Mouse (Mus musculus): ENCODE measurements around the gene Trim67. TPM values are rescaled to one million over a fixed set of nuclear protein-coding genes. Genes with fewer than 3 reads are reported as not detected.
A peak's percentile ranks its signal among the peaks of the same experiment; 100 is the strongest.

Gene Trim67
- polyA plus RNA-seq, 1 experiment from 2014 or later, result 0.23 TPM

DNA sequence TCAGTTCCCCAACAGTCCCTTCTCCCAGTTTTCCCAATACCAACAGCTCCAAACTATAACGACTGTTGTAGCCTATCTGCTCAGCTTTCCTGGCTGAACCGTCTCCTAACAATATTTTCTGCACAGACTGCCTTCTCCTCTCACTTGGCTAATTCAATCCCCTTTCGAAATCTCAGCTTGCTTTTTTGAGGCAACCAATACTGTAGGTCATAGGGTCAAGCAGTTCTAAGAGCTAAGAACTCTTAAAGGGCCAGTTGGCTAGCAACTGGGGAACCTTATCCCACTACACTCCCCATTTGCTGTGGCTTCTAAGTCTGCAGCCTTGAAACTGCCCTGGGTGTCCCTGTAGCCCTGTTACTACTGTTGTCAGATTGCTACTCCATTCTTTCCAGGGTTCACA, 52.2 kb downstream of the Trim67 start:
- Histone ChIP-seq H3K27ac (replicated peaks) (no peak overlapping the region), H3K4me1 (replicated peaks; ENCODE audit: control insufficient read depth, insufficient read depth) (no peaks in the 10 kb centered on the region), H3K9ac (ENCODE audit: low read length) (no peak overlapping the region), H3K27me3 (ENCODE audit: control insufficient read depth, insufficient read depth, low read length) (no peaks in the 10 kb centered on the region), H3K9me3 (ENCODE audit: control insufficient read depth, low read length) (no peaks in the 10 kb centered on the region), H3K36me3 (ENCODE audit: control insufficient read depth, insufficient read depth, low read length) (peaks cover 2% of the 10 kb centered on the region), H3K4me3 (ENCODE audit: low read depth, low read length) (no peak overlapping the region), H3K4me2 (replicated peaks; ENCODE audit: low read depth) (no peak overlapping the region)
- DNase-seq (ENCODE audit: low spot score), result no peak
- WGBS, result 63% methylated on average over 3 of the region's 3 CpGs
- TF ChIP-seq CTCF (IDR thresholded peaks at IDR 0.05; ENCODE audit: low read depth), result no peak
- TF ChIP-seq EP300 (optimal IDR thresholded peaks at IDR 0.05), result no peak
- ATAC-seq (ENCODE audit: low FRiP score, low TSS enrichment), result no peak

DNA sequence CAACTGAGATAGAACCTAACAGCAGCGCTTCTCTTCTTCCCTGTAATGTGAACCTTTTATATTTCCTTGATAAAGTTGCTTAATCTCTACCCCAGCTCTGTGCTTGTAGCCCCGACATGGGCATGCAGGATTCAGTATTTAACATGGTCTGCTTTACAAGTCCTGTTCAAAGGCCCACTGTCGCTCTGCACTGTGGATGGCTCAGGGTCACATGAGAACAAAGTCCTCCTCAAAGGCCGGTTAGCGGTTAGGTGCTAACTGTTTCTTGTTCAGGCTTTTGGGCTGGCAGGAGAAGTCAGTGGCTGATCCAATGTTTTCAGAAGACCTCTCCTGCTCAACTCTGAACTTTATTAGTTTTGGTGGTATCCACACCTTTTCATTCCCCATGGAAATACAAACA, 52.7 kb downstream of the Trim67 start:
- WGBS, result 87% methylated on average over 5 of the region's 5 CpGs
- DNase-seq (ENCODE audit: low spot score) (no peak), ATAC-seq (ENCODE audit: low FRiP score, low TSS enrichment) (no peak)
- H3K9ac ChIP-seq (ENCODE audit: low read length), result no peak overlapping the region
- no peaks in the 10 kb centered on the region for H3K36me3 ChIP-seq (ENCODE audit: control insufficient read depth, insufficient read depth, low read length)
- TF ChIP-seq CTCF (IDR thresholded peaks at IDR 0.05; ENCODE audit: low read depth) (no peak), EP300 (optimal IDR thresholded peaks at IDR 0.05) (no peak)
- H3K27me3 ChIP-seq (ENCODE audit: control insufficient read depth, insufficient read depth, low read length), result no peaks in the 10 kb centered on the region
- no peaks in the 10 kb centered on the region for H3K4me1 ChIP-seq (replicated peaks; ENCODE audit: control insufficient read depth, insufficient read depth)
- H3K4me3 ChIP-seq (ENCODE audit: low read depth, low read length), result no peak overlapping the region
- H3K4me2 ChIP-seq (replicated peaks; ENCODE audit: low read depth), result no peak overlapping the region
- no peaks in the 10 kb centered on the region for H3K9me3 ChIP-seq (ENCODE audit: control insufficient read depth, low read length)
- no peak overlapping the region for H3K27ac ChIP-seq (replicated peaks)

DNA sequence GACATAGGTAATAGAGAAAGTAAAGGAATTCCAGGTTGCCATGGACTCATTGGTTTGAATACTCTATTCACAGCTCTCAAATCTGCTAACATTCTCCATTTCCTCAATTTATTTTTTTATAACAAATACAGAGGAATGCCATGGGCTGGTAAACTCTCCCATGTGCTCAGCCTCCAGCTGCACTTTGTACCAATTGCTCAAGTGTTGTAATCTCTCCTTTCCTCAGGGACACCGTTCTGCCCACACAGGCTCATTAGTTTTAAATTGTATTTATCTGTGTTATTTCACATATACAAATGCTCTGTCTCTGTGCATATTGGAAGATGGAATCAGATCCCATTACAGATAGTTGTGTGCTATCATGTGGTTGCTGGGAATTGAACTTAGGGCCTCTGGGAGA, 60.6 kb downstream of the Trim67 start:
- no peaks in the 10 kb centered on the region for H3K27me3 ChIP-seq (ENCODE audit: control insufficient read depth, insufficient read depth, low read length)
- no peak overlapping the region for H3K9ac ChIP-seq (ENCODE audit: low read length)
- WGBS, result 98% methylated on average over 1 of the region's 1 CpGs
- no peak for TF ChIP-seq CTCF (IDR thresholded peaks at IDR 0.05; ENCODE audit: low read depth)
- no peak for TF ChIP-seq EP300 (optimal IDR thresholded peaks at IDR 0.05)
- no peak overlapping the region for H3K4me3 ChIP-seq (ENCODE audit: low read depth, low read length)
- H3K27ac ChIP-seq (replicated peaks), result no peak overlapping the region
- no peak overlapping the region for H3K4me2 ChIP-seq (replicated peaks; ENCODE audit: low read depth)
- H3K9me3 ChIP-seq (ENCODE audit: control insufficient read depth, low read length), result no peaks in the 10 kb centered on the region
- DNase-seq (ENCODE audit: low spot score) (no peak), ATAC-seq (ENCODE audit: low FRiP score, low TSS enrichment) (no peak)
- H3K36me3 ChIP-seq (ENCODE audit: control insufficient read depth, insufficient read depth, low read length), result peaks cover 9% of the 10 kb centered on the region
- no peaks in the 10 kb centered on the region for H3K4me1 ChIP-seq (replicated peaks; ENCODE audit: control insufficient read depth, insufficient read depth)

DNA sequence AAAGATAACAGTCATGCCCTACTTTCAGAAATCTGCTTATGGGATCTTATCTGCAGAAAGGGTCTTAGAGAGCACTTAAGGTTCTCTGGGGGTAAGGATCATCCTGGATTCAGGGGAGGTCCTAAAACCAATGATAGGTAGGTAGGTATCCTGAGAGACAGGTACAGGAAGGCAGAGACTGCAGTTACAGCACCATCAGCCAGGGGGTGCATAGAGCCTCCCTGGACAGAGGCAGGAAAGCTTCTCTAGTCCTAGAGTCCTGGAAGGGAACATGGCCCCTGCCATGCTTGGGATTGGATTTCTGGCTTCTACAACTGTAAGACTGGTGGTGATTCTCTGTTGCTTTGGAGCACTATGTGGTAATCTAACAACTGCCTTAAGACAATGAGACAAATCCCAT, 66.6 kb downstream of the Trim67 start:
- H3K9me3 ChIP-seq (ENCODE audit: control insufficient read depth, low read length), result no peaks in the 10 kb centered on the region
- H3K9ac ChIP-seq (ENCODE audit: low read length), result no peak overlapping the region
- H3K36me3 ChIP-seq (ENCODE audit: control insufficient read depth, insufficient read depth, low read length), result peaks cover 9% of the 10 kb centered on the region
- H3K4me2 ChIP-seq (replicated peaks; ENCODE audit: low read depth), result no peak overlapping the region
- ATAC-seq (ENCODE audit: low FRiP score, low TSS enrichment), result no peak
- H3K27me3 ChIP-seq (ENCODE audit: control insufficient read depth, insufficient read depth, low read length), result no peaks in the 10 kb centered on the region
- peaks cover 5% of the 10 kb centered on the region for H3K4me1 ChIP-seq (replicated peaks; ENCODE audit: control insufficient read depth, insufficient read depth)
- H3K27ac ChIP-seq (replicated peaks), result no peak overlapping the region
- no peak overlapping the region for H3K4me3 ChIP-seq (ENCODE audit: low read depth, low read length)
- DNase-seq (ENCODE audit: low spot score), result peak; percentile 45
- TF ChIP-seq EP300 (optimal IDR thresholded peaks at IDR 0.05) (no peak), CTCF (IDR thresholded peaks at IDR 0.05; ENCODE audit: low read depth) (peak; percentile 69)

DNA sequence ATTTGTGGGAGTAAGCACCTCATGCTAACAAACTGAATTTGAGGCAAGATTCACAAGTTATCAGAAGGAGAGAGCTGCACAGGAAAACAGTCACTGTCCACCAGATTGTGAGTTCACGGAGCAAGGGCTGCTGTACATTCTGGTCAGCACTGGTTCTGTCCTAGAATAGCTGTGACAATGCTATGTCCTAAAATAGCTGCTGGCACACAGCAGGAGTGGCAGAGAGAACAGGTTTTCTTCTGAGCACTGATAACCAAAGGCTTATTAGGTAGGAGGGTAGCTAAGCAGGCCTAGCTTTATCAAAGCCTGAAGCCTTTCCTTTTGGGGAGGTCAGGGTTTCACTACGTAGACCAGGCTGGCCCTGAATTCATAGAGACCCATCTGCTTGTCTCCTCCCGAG, 67.3 kb downstream of the Trim67 start:
- 98% methylated on average over 3 of the region's 3 CpGs for WGBS
- peaks cover 9% of the 10 kb centered on the region for H3K36me3 ChIP-seq (ENCODE audit: control insufficient read depth, insufficient read depth, low read length)
- TF ChIP-seq EP300 (optimal IDR thresholded peaks at IDR 0.05) (no peak), CTCF (IDR thresholded peaks at IDR 0.05; ENCODE audit: low read depth) (no peak)

DNA sequence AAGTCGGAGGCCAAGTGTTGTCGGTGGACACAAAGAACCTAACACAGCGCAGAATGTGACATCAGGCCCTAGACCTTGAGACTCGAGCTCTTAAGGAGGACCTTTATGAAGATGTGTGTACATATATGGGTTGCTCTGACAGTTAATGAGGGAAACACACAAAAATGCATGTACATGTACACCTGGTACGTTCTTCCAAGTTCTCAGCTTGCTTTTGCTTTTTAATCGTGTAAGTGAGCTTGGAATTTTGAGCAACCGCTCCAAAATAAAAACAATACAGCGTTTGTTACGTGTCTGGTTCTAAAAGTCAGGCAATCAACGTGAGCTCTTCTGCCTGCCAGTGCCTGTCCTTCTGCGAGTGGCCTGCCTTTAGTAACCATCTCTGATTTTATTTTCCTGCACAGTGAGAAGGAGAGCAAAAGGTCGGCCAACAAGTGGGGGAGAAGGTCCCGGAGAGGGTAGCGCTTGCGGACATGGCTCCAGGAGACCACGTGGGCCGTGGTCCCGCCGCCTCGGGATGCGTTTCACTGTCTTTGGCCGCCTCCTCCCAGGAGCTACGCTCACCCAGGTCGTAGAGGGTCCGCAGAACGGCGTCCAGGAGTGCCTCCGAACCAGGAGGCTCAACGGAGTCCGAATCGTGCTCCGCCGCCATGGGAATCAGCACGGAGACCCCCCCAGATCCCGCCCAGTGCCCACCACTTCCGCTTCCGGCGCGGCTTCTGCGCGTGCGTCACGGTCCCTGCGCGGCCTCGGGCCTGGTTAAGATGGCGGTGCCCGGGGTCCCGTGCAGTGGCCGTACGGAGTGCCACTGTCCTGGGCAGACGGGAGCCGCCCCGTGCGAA, 69.7 kb downstream of the Trim67 start, which contains the start of the genes Gnpat and 2810004N23Rik:
TSS of gene Gnpat (plus strand) at position 713 of the 842 bp plus-strand sequence.
TSS of gene 2810004N23Rik (minus strand) at position 800 of the 842 bp plus-strand sequence.
- peak; percentile 94 for ATAC-seq (ENCODE audit: low FRiP score, low TSS enrichment)
- Histone ChIP-seq H3K4me2 (replicated peaks; ENCODE audit: low read depth) (peak within 1 kb of the TSS; percentile 68), H3K9ac (ENCODE audit: low read length) (peak within 1 kb of the TSS; percentile 98), H3K4me3 (ENCODE audit: low read depth, low read length) (peak within 1 kb of the TSS; percentile 94), H3K9me3 (ENCODE audit: control insufficient read depth, low read length) (no peaks in the 10 kb centered on the region), H3K27me3 (ENCODE audit: control insufficient read depth, insufficient read depth, low read length) (no peaks in the 10 kb centered on the region), H3K27ac (replicated peaks) (peak within 1 kb of the TSS; percentile 96), H3K36me3 (ENCODE audit: control insufficient read depth, insufficient read depth, low read length) (peaks cover 3% of the 10 kb centered on the region; the same call in 1 of the 2 replicates), H3K4me1 (replicated peaks; ENCODE audit: control insufficient read depth, insufficient read depth) (peaks cover 5% of the 10 kb centered on the region)
- TF ChIP-seq CTCF (IDR thresholded peaks at IDR 0.05; ENCODE audit: low read depth) (no peak), EP300 (optimal IDR thresholded peaks at IDR 0.05) (peak; percentile 26)
- WGBS, result under 1% methylated on average over 55 of the region's 55 CpGs
- peak; percentile 92 for DNase-seq (ENCODE audit: low spot score)

More for the DNA sequence above, 67.3 kb downstream of the Trim67 start:
- Histone ChIP-seq H3K4me1 (replicated peaks; ENCODE audit: control insufficient read depth, insufficient read depth) (peaks cover 5% of the 10 kb centered on the region), H3K4me3 (ENCODE audit: low read depth, low read length) (no peak overlapping the region), H3K4me2 (replicated peaks; ENCODE audit: low read depth) (no peak overlapping the region), H3K9ac (ENCODE audit: low read length) (no peak overlapping the region), H3K27me3 (ENCODE audit: control insufficient read depth, insufficient read depth, low read length) (no peaks in the 10 kb centered on the region), H3K9me3 (ENCODE audit: control insufficient read depth, low read length) (no peaks in the 10 kb centered on the region), H3K27ac (replicated peaks) (no peak overlapping the region)
- no peak for DNase-seq (ENCODE audit: low spot score)
- ATAC-seq (ENCODE audit: low FRiP score, low TSS enrichment), result no peak
